Mouse (Mus musculus) CH12.LX (cell line): ENCODE measurements at regions not wholly inside any gene's neighbourhood (a gene's known extent, or its start where the extent isn't known, plus 50 kb on each side); places are given as distances from the start of the nearest gene placed in this dataset.

Experiments used
- DNase-seq: peaks from one replicate; pipeline ENCODE4 v3.0.0-alpha.2; 2013; ENCODE audit errors: extremely low read depth
- H3K27ac ChIP-seq: 2 replicates; pipeline ENCODE4 v1.5.1; 2012; ENCODE audit warnings: low read depth, mild to moderate bottlenecking, control low read depth, moderate library complexity; ENCODE audit not compliant: insufficient read depth
- H3K27me3 ChIP-seq: replicated peaks from 2 replicates; pipeline ENCODE3; 2012; ENCODE audit warnings: inconsistent platforms
- H3K36me3 ChIP-seq, 2 experiments: replicated peaks in 1 of 2; 2 replicates each; pipeline versions ENCODE3 to v1.6.1; 2012; ENCODE audit warnings: inconsistent platforms in 1 of 2, low read length in 1 of 2, mild to moderate bottlenecking in 1 of 2, mixed read lengths in 1 of 2, moderate library complexity in 1 of 2; ENCODE audit not compliant: control insufficient read depth in 1 of 2, insufficient read depth in 1 of 2
- H3K4me1 ChIP-seq, 2 experiments: 2 replicates each; pipeline ENCODE4 v1.6.1; 2012; ENCODE audit warnings: inconsistent platforms in 1 of 2, moderate library complexity in 1 of 2; ENCODE audit not compliant: insufficient read depth in 2 of 2, control insufficient read depth in 1 of 2
- H3K4me2 ChIP-seq: 2 replicates; pipeline ENCODE4 v1.6.1; 2012; ENCODE audit warnings: low read depth, mild to moderate bottlenecking, control low read depth; ENCODE audit not compliant: poor library complexity, insufficient read depth, severe bottlenecking
- H3K4me3 ChIP-seq, 3 experiments: fragments of 150-350 bp in 1 of 3; sonication (generic) in 1 of 3; replicated peaks in 1 of 3; 2 replicates each; pipeline versions ENCODE3 to v1.5.1; 2011 to 2012; ENCODE audit warnings: low read depth in 2 of 3, low read length in 2 of 3, mild to moderate bottlenecking in 2 of 3, moderate library complexity in 2 of 3, control low read depth in 1 of 3, improper control_type of control experiment in 1 of 3, inconsistent platforms in 1 of 3, mixed read lengths in 1 of 3; ENCODE audit not compliant: poor library complexity in 1 of 3
- H3K79me2 ChIP-seq: replicated peaks from 2 replicates; pipeline ENCODE4 v1.6.1; 2012; ENCODE audit warnings: mild to moderate bottlenecking, moderate library complexity; ENCODE audit not compliant: control insufficient read depth, poor library complexity, insufficient read depth, severe bottlenecking; ENCODE audit errors: extremely low read depth
- H3K9ac ChIP-seq: 2 replicates; pipeline ENCODE4 v1.6.1; 2012; ENCODE audit warnings: low read depth, mild to moderate bottlenecking, control low read depth, moderate library complexity; ENCODE audit not compliant: insufficient read depth
- H3K9me3 ChIP-seq: replicated peaks from 2 replicates; pipeline ENCODE3; 2012; ENCODE audit warnings: low read length, inconsistent platforms, mixed read lengths
- BHLHE40 ChIP-seq: IDR thresholded peaks from 2 replicates; pipeline ENCODE4 v1.6.1; 2011; ENCODE audit warnings: mild to moderate bottlenecking, low read depth, low read length, improper control_type of control experiment
- CTCF ChIP-seq, 2 experiments: IDR thresholded peaks in 1 of 2; conservative IDR thresholded peaks in 1 of 2; 2 replicates each; pipeline ENCODE4 v1.5.1; 2011 to 2012; ENCODE audit warnings: low read depth in 2 of 2, low read length in 2 of 2, improper control_type of control experiment in 1 of 2, inconsistent platforms in 1 of 2, mild to moderate bottlenecking in 1 of 2, moderate library complexity in 1 of 2
- E2F4 ChIP-seq: IDR thresholded peaks from 2 replicates; pipeline ENCODE4 v1.6.1; 2011; ENCODE audit warnings: low read depth, low read length, improper control_type of control experiment; ENCODE audit not compliant: insufficient replicate concordance
- ETS1 ChIP-seq: conservative IDR thresholded peaks from 2 replicates; pipeline ENCODE4 v1.6.1; 2012; ENCODE audit warnings: low read depth, mild to moderate bottlenecking, inconsistent platforms, low read length, improper control_type of control experiment, moderate library complexity
- HCFC1 ChIP-seq: IDR thresholded peaks from 2 replicates; pipeline ENCODE4 v1.6.1; 2012; ENCODE audit warnings: low read depth, mild to moderate bottlenecking, inconsistent platforms, low read length, improper control_type of control experiment
- IRF4 ChIP-seq: IDR thresholded peaks from 2 replicates; pipeline ENCODE4 v1.6.1; 2014; ENCODE audit warnings: low read depth, mild to moderate bottlenecking, inconsistent platforms, low read length, improper control_type of control experiment
- JUND ChIP-seq: conservative IDR thresholded peaks from 2 replicates; pipeline ENCODE4 v1.6.1; 2011; ENCODE audit warnings: low read depth, low read length, improper control_type of control experiment
- KAT2A ChIP-seq: IDR thresholded peaks from 2 replicates; pipeline ENCODE4 v1.6.1; 2012; ENCODE audit warnings: low read length, improper control_type of control experiment, inconsistent platforms; ENCODE audit not compliant: insufficient replicate concordance
- MAX ChIP-seq: IDR thresholded peaks from 2 replicates; pipeline ENCODE4 v1.6.1; 2011; ENCODE audit warnings: low read length, improper control_type of control experiment
- MAZ ChIP-seq: IDR thresholded peaks from 2 replicates; pipeline ENCODE4 v1.6.1; 2012; ENCODE audit warnings: low read depth, mild to moderate bottlenecking, inconsistent platforms, low read length, improper control_type of control experiment, moderate library complexity
- NELFE ChIP-seq: IDR thresholded peaks from 2 replicates; pipeline ENCODE4 v1.6.1; 2011; ENCODE audit warnings: low read depth, low read length, improper control_type of control experiment
- NRF1 ChIP-seq: IDR thresholded peaks from 2 replicates; pipeline ENCODE4 v1.6.1; 2014; ENCODE audit warnings: low read depth, mild to moderate bottlenecking, inconsistent platforms, low read length, improper control_type of control experiment, moderate library complexity
- PAX5 ChIP-seq: IDR thresholded peaks from 2 replicates; pipeline ENCODE4 v1.6.1; 2012; ENCODE audit warnings: low read length, inconsistent platforms, mixed read lengths
- POLR2AphosphoS2 ChIP-seq: IDR thresholded peaks from 2 replicates; pipeline ENCODE4 v1.6.1; 2011; ENCODE audit warnings: low read depth, low read length, improper control_type of control experiment
- SMC3 ChIP-seq: IDR thresholded peaks from 2 replicates; pipeline ENCODE4 v1.6.1; 2011; ENCODE audit warnings: low read depth, low read length, improper control_type of control experiment
- TBP ChIP-seq: conservative IDR thresholded peaks from 2 replicates; pipeline ENCODE4 v1.6.1; 2011; ENCODE audit warnings: low read depth, low read length, improper control_type of control experiment
- USF1 ChIP-seq: IDR thresholded peaks from 2 replicates; pipeline ENCODE4 v1.6.1; 2014; ENCODE audit warnings: low read depth, mild to moderate bottlenecking, inconsistent platforms, low read length, improper control_type of control experiment
- USF2 ChIP-seq: conservative IDR thresholded peaks from 2 replicates; pipeline ENCODE4 v1.6.1; 2011; ENCODE audit warnings: low read depth, low read length, improper control_type of control experiment
- ZC3H11A ChIP-seq: IDR thresholded peaks from 2 replicates; pipeline ENCODE4 v1.6.1; 2012; ENCODE audit warnings: low read depth, mild to moderate bottlenecking, inconsistent platforms, low read length, improper control_type of control experiment
- ZKSCAN1 ChIP-seq: IDR thresholded peaks from 2 replicates; pipeline ENCODE4 v1.6.1; 2012; ENCODE audit warnings: low read depth, inconsistent platforms, low read length, improper control_type of control experiment, borderline replicate concordance
- ZMIZ1 ChIP-seq: IDR thresholded peaks from 2 replicates; pipeline ENCODE4 v1.6.1; 2012; ENCODE audit warnings: low read depth, mild to moderate bottlenecking, inconsistent platforms, low read length, improper control_type of control experiment
- dilution Hi-C: fragments of 300-500 bp; cut with MboI; formaldehyde crosslinking; loops from 2 replicates; pipeline ENCODE4 v1.14.3; 2020; ENCODE audit warnings: low sequenced_read_pairs; ENCODE audit not compliant: extremely low pct_unique_long_range_greater_than_20kb, extremely low pct_ligation_motif_present
- in situ Hi-C: fragments of 300-500 bp; cut with MboI; formaldehyde crosslinking; loops from 3 replicates; pipeline ENCODE4 v1.14.3; 2019; ENCODE audit warnings: low sequenced_read_pairs, low pct_ligation_motif_present, low pct_unique_long_range_greater_than_20kb, mixed read lengths

DNA sequence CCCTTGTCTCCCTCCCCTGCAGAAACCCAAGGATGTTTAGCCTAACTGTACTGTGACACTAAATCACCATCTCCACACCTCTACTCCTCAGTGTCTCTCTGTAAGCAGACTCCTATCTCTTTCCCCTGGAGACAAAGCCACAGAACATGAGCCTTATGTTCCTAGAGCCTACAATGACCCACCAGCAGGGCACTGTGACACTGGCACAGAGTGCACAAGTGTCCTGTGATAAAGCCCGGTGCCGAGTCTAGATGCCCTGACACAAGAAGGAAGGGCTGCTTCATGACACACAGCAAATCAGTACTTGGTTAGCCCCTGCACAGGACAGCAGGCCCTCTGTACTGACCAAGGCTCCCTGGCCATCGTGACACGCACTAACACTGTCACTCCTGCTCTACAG is 71.2 kb upstream of the Zmiz1 start:
- TF ChIP-seq NELFE (no peak), BHLHE40 (no peak), POLR2AphosphoS2 (no peak), USF2 (no peak), NRF1 (no peak), TBP (no peak), HCFC1 (no peak), ZC3H11A (no peak), MAZ (no peak), ZKSCAN1 (no peak), PAX5 (no peak), IRF4 (no peak), USF1 (no peak), MAX (no peak), ETS1 (no peak), SMC3 (no peak), E2F4 (no peak), JUND (no peak), CTCF (conservative IDR thresholded peaks at IDR 0.05 in 1 of 2, IDR thresholded peaks at IDR 0.05 in 1 of 2; ENCODE audit: low read depth in 2 of 2, low read length in 2 of 2) (no peak), ZMIZ1 (no peak)
- TF ChIP-seq, all 38 proteins: peak for 0
- in situ Hi-C loops: no loop called here
- H3K27ac ChIP-seq: no peak overlapping the region
- peaks cover 7 to 42% of the 10 kb centered on the region in 2 experiments for H3K4me1 ChIP-seq
- no peaks in the 10 kb centered on the region for H3K79me2 ChIP-seq
- no peak overlapping the region for H3K4me2 ChIP-seq
- peaks cover 0 to 1% of the 10 kb centered on the region in 2 experiments for H3K36me3 ChIP-seq
- no peak overlapping the region for H3K9ac ChIP-seq
- no peaks in the 10 kb centered on the region for H3K27me3 ChIP-seq
- H3K4me3 ChIP-seq: no peak overlapping the region
- dilution Hi-C loops: no loop called here
- DNase-seq: no peak
- no peaks in the 10 kb centered on the region for H3K9me3 ChIP-seq

DNA sequence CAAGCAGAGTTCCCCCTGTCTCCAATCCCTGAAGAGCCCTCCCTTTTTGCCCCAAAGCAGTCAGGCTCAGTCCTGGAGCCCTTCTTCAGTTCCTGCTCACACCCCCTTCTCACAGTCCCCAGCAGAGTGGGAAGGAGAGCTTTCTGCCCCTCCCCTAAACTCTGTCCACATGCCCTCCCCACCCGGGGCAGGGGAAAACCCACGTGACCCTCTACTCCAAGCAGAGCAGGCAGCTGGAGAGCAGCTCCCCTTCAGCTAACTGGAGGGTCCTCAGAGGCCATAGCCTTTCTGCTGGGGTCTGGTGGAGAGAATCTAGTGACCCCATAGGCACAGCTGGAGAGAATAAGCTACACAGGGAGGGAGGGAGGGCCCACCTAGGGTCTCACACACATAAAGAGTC is 69.7 kb upstream of the Zmiz1 start:
- Histone ChIP-seq H3K27ac (no peak overlapping the region), H3K4me1 (peaks cover 10 to 46% of the 10 kb centered on the region in 2 experiments), H3K9me3 (no peaks in the 10 kb centered on the region), H3K9ac (no peak overlapping the region), H3K4me2 (no peak overlapping the region), H3K36me3 (no peaks in the 10 kb centered on the region), H3K79me2 (no peaks in the 10 kb centered on the region), H3K27me3 (no peaks in the 10 kb centered on the region), H3K4me3 (no peak overlapping the region)
- no peak for DNase-seq
- dilution Hi-C loops (no loop called here), in situ Hi-C loops (no loop called here)
- TF ChIP-seq MAZ (0 out of 2 replicates have a peak, but pooled peaks have one; percentile 28), KAT2A (no peak), MAX (peak; percentile 36; the same call in 1 of the 2 replicates), USF1 (peak; percentile 47)
